Mouse (Mus musculus) ovary, postnatal 10 days (tissue): ENCODE results near the gene Tgm2.

Source experiments
- DNase-seq: peaks from one replicate; pipeline ENCODE4 v3.0.0; 2022; ENCODE audit warnings: low spot score

Tgm2 gene

GRCm38 (mm10) chr2:158167496-158168205 is 21.4 kb upstream of the Tgm2 start:
- DNase-seq: no peak

GRCm38 (mm10) chr2:158166628-158167027 is 20.4 kb upstream of the Tgm2 start:
- no peak for DNase-seq

GRCm38 (mm10) chr2:158165776-158166175 is 19.5 kb upstream of the Tgm2 start:
- DNase-seq: no peak

GRCm38 (mm10) chr2:158163034-158163433 is 16.8 kb upstream of the Tgm2 start:
- no peak for DNase-seq

GRCm38 (mm10) chr2:158161761-158162160 is 15.5 kb upstream of the Tgm2 start:
- no peak for DNase-seq

GRCm38 (mm10) chr2:158159376-158160235 is 13.4 kb upstream of the Tgm2 start:
- no peak for DNase-seq

GRCm38 (mm10) chr2:158157654-158158053 is 11.4 kb upstream of the Tgm2 start:
- no peak for DNase-seq

- DNase-seq: no peak
Measured at GRCm38 (mm10) chr2:158156487-158156886, 10.3 kb upstream of the Tgm2 start.

- no peak for DNase-seq
Measured at GRCm38 (mm10) chr2:158155615-158156014, 9.4 kb upstream of the Tgm2 start.

GRCm38 (mm10) chr2:158155101-158155500 is 8.9 kb upstream of the Tgm2 start:
- no peak for DNase-seq

GRCm38 (mm10) chr2:158154641-158155040 is 8.4 kb upstream of the Tgm2 start:
- DNase-seq: no peak

GRCm38 (mm10) chr2:158153728-158154343 is 7.6 kb upstream of the Tgm2 start:
- DNase-seq: no peak

GRCm38 (mm10) chr2:158152685-158153309 is 6.6 kb upstream of the Tgm2 start:
- no peak for DNase-seq

GRCm38 (mm10) chr2:158151077-158151476 is 4.8 kb upstream of the Tgm2 start:
- no peak for DNase-seq

GRCm38 (mm10) chr2:158146971-158147370 is 735 bp upstream of the Tgm2 start:
- DNase-seq: no peak

GRCm38 (mm10) chr2:158145528-158146065 is 639 bp downstream of the Tgm2 start:
- no peak for DNase-seq

- DNase-seq: no peak
Measured at GRCm38 (mm10) chr2:158144750-158145527, 1.3 kb downstream of the Tgm2 start.

GRCm38 (mm10) chr2:158144263-158144662 is 2.0 kb downstream of the Tgm2 start:
- DNase-seq: no peak

GRCm38 (mm10) chr2:158143816-158144215 is 2.4 kb downstream of the Tgm2 start:
- DNase-seq: no peak

GRCm38 (mm10) chr2:158142981-158143380 is 3.3 kb downstream of the Tgm2 start:
- no peak for DNase-seq

- no peak for DNase-seq
Measured at GRCm38 (mm10) chr2:158141690-158142440, 4.4 kb downstream of the Tgm2 start.
